Mouse (Mus musculus): ENCODE measurements around the gene Nr1i2. TPM values are rescaled to one million over a fixed set of nuclear protein-coding genes. Genes with fewer than 3 reads are reported as not detected.

Nr1i2 gene
- polyA plus RNA-seq, 1 experiment from 2014 or later = 0.09 TPM

GRCm38 (mm10) chr16:38280951-38281350 is 13.7 kb downstream of the Nr1i2 start:
- WGBS = 62% methylated on average over 7 of the region's 7 CpGs
- H3K9ac ChIP-seq (ENCODE audit: low read length) = no peak overlapping the region
- H3K27me3 ChIP-seq (ENCODE audit: control insufficient read depth, insufficient read depth, low read length) = no peaks in the 10 kb centered on the region
- H3K4me2 ChIP-seq (ENCODE audit: low read depth, low read length) = no peak overlapping the region
- no peaks in the 10 kb centered on the region for H3K4me1 ChIP-seq (ENCODE audit: control insufficient read depth, insufficient read depth, low read length)
- H3K36me3 ChIP-seq (ENCODE audit: control insufficient read depth, insufficient read depth) = no peaks in the 10 kb centered on the region
- no peak overlapping the region for H3K4me3 ChIP-seq (ENCODE audit: low read length)
- no peak for ATAC-seq (replicated peaks; ENCODE audit: extremely low read depth, insufficient read depth, low FRiP score)
- no peaks in the 10 kb centered on the region for H3K9me3 ChIP-seq (replicated peaks; ENCODE audit: control insufficient read depth, low read length)
- no peak overlapping the region for H3K27ac ChIP-seq (ENCODE audit: low read length)

- 87% methylated on average over 5 of the region's 5 CpGs for WGBS
- no peaks in the 10 kb centered on the region for H3K4me1 ChIP-seq (ENCODE audit: control insufficient read depth, insufficient read depth, low read length)
- H3K9me3 ChIP-seq (replicated peaks; ENCODE audit: control insufficient read depth, low read length) = no peaks in the 10 kb centered on the region
- no peaks in the 10 kb centered on the region for H3K36me3 ChIP-seq (ENCODE audit: control insufficient read depth, insufficient read depth)
- no peak overlapping the region for H3K9ac ChIP-seq (ENCODE audit: low read length)
- H3K4me2 ChIP-seq (ENCODE audit: low read depth, low read length) = no peak overlapping the region
- no peaks in the 10 kb centered on the region for H3K27me3 ChIP-seq (ENCODE audit: control insufficient read depth, insufficient read depth, low read length)
- H3K4me3 ChIP-seq (ENCODE audit: low read length) = no peak overlapping the region
- no peak for ATAC-seq (replicated peaks; ENCODE audit: extremely low read depth, insufficient read depth, low FRiP score)
- H3K27ac ChIP-seq (ENCODE audit: low read length) = no peak overlapping the region
Observed at GRCm38 (mm10) chr16:38279794-38280193, 14.8 kb downstream of the Nr1i2 start.

DNA sequence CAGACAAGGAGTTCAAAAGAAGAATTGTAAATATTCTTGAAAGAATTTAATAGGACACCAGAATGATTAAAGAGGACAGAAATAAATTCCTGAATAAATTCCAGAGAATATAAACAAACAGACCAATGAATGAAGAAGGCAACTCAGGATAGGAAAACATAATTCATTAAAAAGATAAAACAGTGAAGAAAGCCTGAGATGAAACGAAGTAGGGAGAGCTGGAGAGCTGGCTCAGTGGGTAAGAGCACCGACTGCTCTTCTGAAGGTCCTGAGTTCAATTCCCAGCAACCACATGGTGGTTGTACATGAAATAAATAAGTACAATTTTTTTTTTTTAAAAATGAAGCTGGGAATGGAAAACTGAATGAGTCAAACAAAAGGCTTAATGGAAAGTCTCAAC is 19.9 kb downstream of the Nr1i2 start:
- 73% methylated on average over 2 of the region's 2 CpGs for WGBS

GRCm38 (mm10) chr16:38272483-38272882 is 22.1 kb downstream of the Nr1i2 start:
- Histone ChIP-seq H3K9ac (ENCODE audit: low read length) (no peak overlapping the region), H3K4me1 (ENCODE audit: control insufficient read depth, insufficient read depth, low read length) (no peaks in the 10 kb centered on the region), H3K4me3 (ENCODE audit: low read length) (no peak overlapping the region), H3K9me3 (replicated peaks; ENCODE audit: control insufficient read depth, low read length) (no peaks in the 10 kb centered on the region), H3K27me3 (ENCODE audit: control insufficient read depth, insufficient read depth, low read length) (no peaks in the 10 kb centered on the region), H3K4me2 (ENCODE audit: low read depth, low read length) (no peak overlapping the region), H3K27ac (ENCODE audit: low read length) (no peak overlapping the region), H3K36me3 (ENCODE audit: control insufficient read depth, insufficient read depth) (no peaks in the 10 kb centered on the region)
- WGBS = 77% methylated on average over 5 of the region's 5 CpGs
- ATAC-seq (replicated peaks; ENCODE audit: extremely low read depth, insufficient read depth, low FRiP score) = no peak

More for the DNA sequence above, 19.9 kb downstream of the Nr1i2 start:
- H3K27ac ChIP-seq (ENCODE audit: low read length) = no peak overlapping the region
- no peak for ATAC-seq (replicated peaks; ENCODE audit: extremely low read depth, insufficient read depth, low FRiP score)
- H3K4me3 ChIP-seq (ENCODE audit: low read length) = no peak overlapping the region
- no peaks in the 10 kb centered on the region for H3K36me3 ChIP-seq (ENCODE audit: control insufficient read depth, insufficient read depth)
- no peaks in the 10 kb centered on the region for H3K4me1 ChIP-seq (ENCODE audit: control insufficient read depth, insufficient read depth, low read length)
- no peak overlapping the region for H3K9ac ChIP-seq (ENCODE audit: low read length)
- no peaks in the 10 kb centered on the region for H3K27me3 ChIP-seq (ENCODE audit: control insufficient read depth, insufficient read depth, low read length)
- H3K9me3 ChIP-seq (replicated peaks; ENCODE audit: control insufficient read depth, low read length) = no peaks in the 10 kb centered on the region
- no peak overlapping the region for H3K4me2 ChIP-seq (ENCODE audit: low read depth, low read length)

DNA sequence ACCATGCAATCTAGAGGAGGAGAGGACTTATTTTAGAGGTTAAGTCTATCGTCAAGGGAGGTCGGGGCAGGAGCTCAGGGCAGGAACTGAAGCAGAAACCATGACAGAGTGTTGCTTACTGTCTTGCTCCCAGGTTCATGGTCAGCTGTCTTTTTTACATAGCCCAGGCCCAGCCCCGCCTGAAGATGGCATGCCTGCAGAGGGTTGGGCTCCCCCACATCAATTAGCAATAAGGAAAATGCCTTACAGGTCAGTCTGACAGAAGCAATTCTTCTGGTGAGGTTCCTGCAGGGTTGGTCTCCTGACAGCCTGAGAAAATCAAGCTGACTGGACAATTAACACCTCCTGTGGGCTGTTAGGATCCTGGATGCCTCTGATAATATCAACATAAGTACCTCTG is 23.0 kb downstream of the Nr1i2 start:
- Histone ChIP-seq H3K9me3 (replicated peaks; ENCODE audit: control insufficient read depth, low read length) (no peaks in the 10 kb centered on the region), H3K27ac (ENCODE audit: low read length) (no peak overlapping the region), H3K27me3 (ENCODE audit: control insufficient read depth, insufficient read depth, low read length) (no peaks in the 10 kb centered on the region), H3K4me1 (ENCODE audit: control insufficient read depth, insufficient read depth, low read length) (no peaks in the 10 kb centered on the region), H3K4me2 (ENCODE audit: low read depth, low read length) (no peak overlapping the region), H3K4me3 (ENCODE audit: low read length) (no peak overlapping the region), H3K9ac (ENCODE audit: low read length) (no peak overlapping the region), H3K36me3 (ENCODE audit: control insufficient read depth, insufficient read depth) (no peaks in the 10 kb centered on the region)
- no peak for ATAC-seq (replicated peaks; ENCODE audit: extremely low read depth, insufficient read depth, low FRiP score)
- 47% methylated on average over 3 of the region's 3 CpGs for WGBS

GRCm38 (mm10) chr16:38255927-38256326 is 38.7 kb downstream of the Nr1i2 start:
- WGBS = 87% methylated on average over 9 of the region's 9 CpGs
- no peaks in the 10 kb centered on the region for H3K9me3 ChIP-seq (replicated peaks; ENCODE audit: control insufficient read depth, low read length)
- H3K36me3 ChIP-seq (ENCODE audit: control insufficient read depth, insufficient read depth) = no peaks in the 10 kb centered on the region
- no peak overlapping the region for H3K27ac ChIP-seq (ENCODE audit: low read length)
- no peak overlapping the region for H3K4me2 ChIP-seq (ENCODE audit: low read depth, low read length)
- ATAC-seq (replicated peaks; ENCODE audit: extremely low read depth, insufficient read depth, low FRiP score) = no peak
- H3K4me1 ChIP-seq (ENCODE audit: control insufficient read depth, insufficient read depth, low read length) = no peaks in the 10 kb centered on the region
- no peak overlapping the region for H3K9ac ChIP-seq (ENCODE audit: low read length)
- H3K4me3 ChIP-seq (ENCODE audit: low read length) = no peak overlapping the region
- no peaks in the 10 kb centered on the region for H3K27me3 ChIP-seq (ENCODE audit: control insufficient read depth, insufficient read depth, low read length)

DNA sequence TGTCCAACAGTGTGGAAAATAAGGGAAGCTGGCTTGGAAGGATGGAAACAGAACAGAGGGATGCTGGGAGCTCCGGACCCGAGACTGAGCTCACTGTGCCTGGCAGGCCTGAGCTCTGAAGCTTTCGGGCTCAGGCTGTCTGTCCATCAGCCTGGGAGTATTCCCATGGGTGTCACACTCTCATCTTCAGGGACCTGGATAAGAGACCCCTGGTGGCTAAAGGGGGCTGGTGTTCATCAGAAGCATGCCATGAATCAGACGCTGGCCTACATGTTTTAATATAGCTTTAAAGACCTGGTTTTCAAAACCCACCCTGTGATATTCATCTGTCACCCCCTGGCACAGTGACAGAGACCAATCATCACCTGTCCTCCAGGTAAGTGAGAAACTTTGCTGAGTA is 39.5 kb downstream of the Nr1i2 start:
- Histone ChIP-seq H3K4me2 (ENCODE audit: low read depth, low read length) (no peak overlapping the region), H3K9ac (ENCODE audit: low read length) (no peak overlapping the region), H3K27me3 (ENCODE audit: control insufficient read depth, insufficient read depth, low read length) (no peaks in the 10 kb centered on the region), H3K36me3 (ENCODE audit: control insufficient read depth, insufficient read depth) (no peaks in the 10 kb centered on the region), H3K9me3 (replicated peaks; ENCODE audit: control insufficient read depth, low read length) (no peaks in the 10 kb centered on the region), H3K27ac (ENCODE audit: low read length) (no peak overlapping the region), H3K4me1 (ENCODE audit: control insufficient read depth, insufficient read depth, low read length) (no peaks in the 10 kb centered on the region), H3K4me3 (ENCODE audit: low read length) (no peak overlapping the region)
- no peak for ATAC-seq (replicated peaks; ENCODE audit: extremely low read depth, insufficient read depth, low FRiP score)
- WGBS = 64% methylated on average over 4 of the region's 4 CpGs

DNA sequence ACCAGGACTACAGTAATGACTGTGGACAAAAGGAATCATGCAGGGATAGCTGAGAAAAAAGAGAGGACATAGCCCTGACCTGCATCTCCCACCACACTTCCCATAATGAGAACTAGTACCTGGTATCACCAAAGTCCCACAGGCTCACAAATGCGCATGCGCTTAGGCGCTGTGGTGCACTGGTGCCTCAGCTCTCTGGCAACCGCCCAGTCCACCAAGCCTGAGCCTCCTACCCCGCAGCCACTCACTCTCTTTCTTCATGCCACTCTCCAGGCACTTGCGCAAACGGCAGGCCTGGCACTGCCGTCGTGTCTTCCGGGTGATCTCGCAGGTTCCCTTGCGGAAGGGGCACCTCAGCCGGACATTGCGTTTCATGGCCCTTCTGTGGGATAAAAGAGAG is 40.6 kb downstream of the Nr1i2 start:
- H3K36me3 ChIP-seq (ENCODE audit: control insufficient read depth, insufficient read depth) = no peaks in the 10 kb centered on the region
- H3K27ac ChIP-seq (ENCODE audit: low read length) = no peak overlapping the region
- no peaks in the 10 kb centered on the region for H3K9me3 ChIP-seq (replicated peaks; ENCODE audit: control insufficient read depth, low read length)
- no peak overlapping the region for H3K4me2 ChIP-seq (ENCODE audit: low read depth, low read length)
- no peak overlapping the region for H3K4me3 ChIP-seq (ENCODE audit: low read length)
- whole genome bisulfite sequencing = 68% methylated on average over 14 of the region's 14 CpGs
- ATAC-seq (replicated peaks; ENCODE audit: extremely low read depth, insufficient read depth, low FRiP score) = no peak
- no peaks in the 10 kb centered on the region for H3K4me1 ChIP-seq (ENCODE audit: control insufficient read depth, insufficient read depth, low read length)
- H3K27me3 ChIP-seq (ENCODE audit: control insufficient read depth, insufficient read depth, low read length) = no peaks in the 10 kb centered on the region
- H3K9ac ChIP-seq (ENCODE audit: low read length) = no peak overlapping the region

GRCm38 (mm10) chr16:38250467-38250866 is 44.2 kb downstream of the Nr1i2 start:
- H3K9me3 ChIP-seq (replicated peaks; ENCODE audit: control insufficient read depth, low read length) = no peaks in the 10 kb centered on the region
- H3K27ac ChIP-seq (ENCODE audit: low read length) = no peak overlapping the region
- H3K36me3 ChIP-seq (ENCODE audit: control insufficient read depth, insufficient read depth) = no peaks in the 10 kb centered on the region
- 88% methylated on average over 6 of the region's 6 CpGs for WGBS
- H3K4me3 ChIP-seq (ENCODE audit: low read length) = no peak overlapping the region
- H3K4me1 ChIP-seq (ENCODE audit: control insufficient read depth, insufficient read depth, low read length) = no peaks in the 10 kb centered on the region
- H3K27me3 ChIP-seq (ENCODE audit: control insufficient read depth, insufficient read depth, low read length) = no peaks in the 10 kb centered on the region
- no peak for ATAC-seq (replicated peaks; ENCODE audit: extremely low read depth, insufficient read depth, low FRiP score)
- H3K9ac ChIP-seq (ENCODE audit: low read length) = no peak overlapping the region
- H3K4me2 ChIP-seq (ENCODE audit: low read depth, low read length) = no peak overlapping the region

All from heart, embryonic 16.5 days (tissue).